Mouse (Mus musculus) thymus, postnatal 14 days (tissue): ENCODE measurements at regions not wholly inside any gene's neighbourhood (a gene's known extent, or its start where the extent isn't known, plus 50 kb on each side); places are given as distances from the start of the nearest gene placed in this dataset.
"Not testable (repeated sequence)": the region's sequence is repeated elsewhere in the genome, so short reads cannot be mapped to it uniquely, and the experiment has no call there.

ENCODE experiments used
- DNase-seq: peaks from one replicate; pipeline ENCODE4 v3.0.0; 2021

GRCm38 (mm10) chr3:21744107-21744506, 332.3 kb upstream of the Tbl1xr1 start:
- no peak for DNase-seq

GRCm38 (mm10) chr3:21760516-21761218, 315.8 kb upstream of the Tbl1xr1 start:
- no peak for DNase-seq

GRCm38 (mm10) chr3:21761219-21761600, 315.2 kb upstream of the Tbl1xr1 start:
- DNase-seq = no peak

GRCm38 (mm10) chr3:21761909-21762308, 314.5 kb upstream of the Tbl1xr1 start:
- DNase-seq = no peak

- no peak for DNase-seq
Observed at GRCm38 (mm10) chr3:21768081-21768480, 308.4 kb upstream of the Tbl1xr1 start.

GRCm38 (mm10) chr3:21769920-21770547, 306.4 kb upstream of the Tbl1xr1 start:
- DNase-seq = no peak

- no peak for DNase-seq
Observed at GRCm38 (mm10) chr3:21771752-21772298, 304.6 kb upstream of the Tbl1xr1 start.

- no peak for DNase-seq
Observed at GRCm38 (mm10) chr3:21774172-21774842, 302.1 kb upstream of the Tbl1xr1 start.

GRCm38 (mm10) chr3:21778789-21779188, 297.7 kb upstream of the Tbl1xr1 start:
- no peak for DNase-seq

- DNase-seq = no peak
Observed at GRCm38 (mm10) chr3:21791983-21792631, 284.3 kb upstream of the Tbl1xr1 start.

- no peak for DNase-seq
Observed at GRCm38 (mm10) chr3:21798139-21798538, 278.3 kb upstream of the Tbl1xr1 start.

GRCm38 (mm10) chr3:21803886-21804285, 272.6 kb upstream of the Tbl1xr1 start:
- DNase-seq = not testable (repeated sequence)

- no peak for DNase-seq
Observed at GRCm38 (mm10) chr3:21806494-21807157, 269.8 kb upstream of the Tbl1xr1 start.

- no peak for DNase-seq
Observed at GRCm38 (mm10) chr3:21808539-21808938, 267.9 kb upstream of the Tbl1xr1 start.

- DNase-seq = peak; percentile 33
Observed at GRCm38 (mm10) chr3:21809769-21810470, 266.5 kb upstream of the Tbl1xr1 start.

GRCm38 (mm10) chr3:21813401-21813800, 263.1 kb upstream of the Tbl1xr1 start:
- no peak for DNase-seq

GRCm38 (mm10) chr3:21816968-21817858, 259.2 kb upstream of the Tbl1xr1 start:
- no peak for DNase-seq

GRCm38 (mm10) chr3:21819030-21819429, 257.4 kb upstream of the Tbl1xr1 start:
- no peak for DNase-seq

GRCm38 (mm10) chr3:21820051-21820598, 256.3 kb upstream of the Tbl1xr1 start:
- DNase-seq = no peak

GRCm38 (mm10) chr3:21822675-21823074, 253.8 kb upstream of the Tbl1xr1 start:
- no peak for DNase-seq

GRCm38 (mm10) chr3:21823331-21823730, 253.1 kb upstream of the Tbl1xr1 start:
- DNase-seq = no peak
